Mouse (Mus musculus): ENCODE measurements around the gene Mfsd1. TPM values are rescaled to one million over a fixed set of nuclear protein-coding genes. Genes with fewer than 3 reads are reported as not detected.

The Mfsd1 gene
- total RNA-seq, 1 experiment from 2014 or later: 206 TPM

DNA sequence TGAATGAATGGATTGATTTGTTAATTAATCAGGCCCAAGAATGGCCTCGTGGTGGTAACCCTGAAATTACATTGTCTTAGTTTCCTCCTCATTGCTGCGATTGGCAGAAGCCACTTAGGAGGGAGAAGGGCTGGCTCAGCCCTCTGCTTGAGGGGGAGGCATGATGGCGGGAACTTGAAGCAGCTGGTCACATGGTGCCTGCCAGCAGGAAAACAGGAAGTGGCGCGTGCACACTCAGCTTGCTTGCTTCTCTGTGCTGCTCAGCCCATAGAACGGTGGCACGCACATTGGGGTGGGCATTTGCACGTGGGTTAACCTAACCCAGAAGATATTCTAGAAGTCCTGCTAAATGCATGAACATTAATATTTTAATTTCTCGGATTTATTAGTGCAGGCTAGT is 4.9 kb downstream of the Mfsd1 start:
- no peak; the same call in 1 of the 2 replicates for ATAC-seq (replicated peaks; ENCODE audit: insufficient number of reproducible peaks, low FRiP score, low TSS enrichment, poor library complexity, severe bottlenecking)

DNA sequence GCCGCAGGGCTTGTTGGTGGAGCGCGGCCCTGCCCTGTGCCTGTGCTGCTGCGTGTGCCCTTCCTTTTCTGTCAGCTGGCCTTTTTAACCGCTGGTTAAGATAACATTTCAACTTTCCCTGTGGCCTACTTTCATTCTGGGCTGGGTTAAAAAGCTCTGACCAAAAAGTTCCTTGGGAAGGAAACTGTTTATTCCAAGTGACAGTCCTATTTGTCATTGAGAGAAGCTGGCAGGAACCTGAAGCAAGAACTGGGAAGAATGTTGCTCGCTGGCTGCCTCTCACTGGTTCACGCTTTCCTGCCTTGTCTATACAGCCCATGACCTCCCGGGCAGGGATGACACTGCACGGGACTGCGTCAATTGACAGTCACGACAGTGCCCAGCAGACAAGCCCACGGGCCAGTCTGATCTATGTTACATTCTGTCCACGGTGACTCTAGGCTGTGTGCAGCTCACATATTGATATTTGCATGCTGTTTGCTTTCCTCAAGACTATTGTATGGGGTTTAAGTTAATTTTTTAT is 19.1 kb downstream of the Mfsd1 start:
- ATAC-seq (replicated peaks; ENCODE audit: insufficient number of reproducible peaks, low FRiP score, low TSS enrichment, poor library complexity, severe bottlenecking): no peak

DNA sequence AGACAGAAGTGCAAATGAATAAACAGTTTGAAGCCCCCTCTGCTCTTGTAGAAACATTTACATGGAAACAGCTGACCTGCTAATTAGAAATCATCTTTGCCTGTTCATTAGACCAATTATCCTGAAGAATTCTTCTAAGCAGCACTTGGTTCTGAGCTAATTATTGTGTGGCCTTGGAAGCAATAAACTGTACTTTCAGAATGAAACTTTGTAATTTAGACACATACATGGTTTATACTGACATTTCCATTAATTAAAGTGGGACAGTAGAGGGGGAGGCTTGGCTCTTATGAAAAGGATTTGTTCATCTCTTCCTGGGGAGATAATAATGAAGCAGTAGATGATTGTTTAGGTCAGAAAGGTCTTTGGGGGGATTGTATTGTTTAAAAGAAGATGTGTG is 35.7 kb downstream of the Mfsd1 start:
- ATAC-seq (replicated peaks; ENCODE audit: insufficient number of reproducible peaks, low FRiP score, low TSS enrichment, poor library complexity, severe bottlenecking): no peak

DNA sequence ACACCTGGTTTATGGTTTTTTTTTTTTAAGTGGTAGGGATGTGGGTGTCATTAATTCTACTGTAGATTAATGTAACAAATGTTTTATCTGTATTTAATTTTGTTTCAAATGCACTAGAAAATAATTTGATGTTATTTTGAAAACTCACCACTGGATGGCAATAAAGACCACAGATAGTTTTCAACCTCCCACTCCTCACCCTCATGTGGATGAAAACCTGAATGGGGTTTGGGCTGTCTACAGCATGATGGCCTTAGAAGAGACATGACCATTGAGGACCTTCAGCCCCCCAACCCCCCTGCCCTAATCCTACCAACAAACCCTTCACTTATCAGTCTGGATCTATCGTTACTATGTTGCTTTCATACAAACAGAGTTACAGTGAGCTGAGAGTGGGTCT is 42.1 kb downstream of the Mfsd1 start:
- no peak for ATAC-seq (replicated peaks; ENCODE audit: insufficient number of reproducible peaks, low FRiP score, low TSS enrichment, poor library complexity, severe bottlenecking)

DNA sequence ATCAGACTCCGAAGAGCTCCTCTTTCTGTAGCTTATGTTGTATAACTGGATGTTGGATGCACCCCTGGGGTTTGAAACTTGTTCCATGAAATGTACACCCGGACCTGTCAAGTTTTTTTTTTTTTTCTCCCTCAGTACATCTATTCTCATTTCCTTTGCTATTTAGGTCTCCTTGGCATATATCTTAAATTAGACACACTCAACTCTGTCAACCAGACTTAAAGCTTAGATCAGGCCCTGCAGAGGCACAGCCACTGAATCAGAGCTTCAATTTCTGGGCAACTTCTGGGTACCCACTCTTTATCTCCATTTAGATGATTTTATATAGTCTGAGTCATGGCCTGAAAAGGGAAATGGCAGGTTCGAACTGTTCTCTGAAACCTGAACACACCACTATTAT is 60.6 kb downstream of the Mfsd1 start:
- no peak for ATAC-seq (replicated peaks; ENCODE audit: insufficient number of reproducible peaks, low FRiP score, low TSS enrichment, poor library complexity, severe bottlenecking)

DNA sequence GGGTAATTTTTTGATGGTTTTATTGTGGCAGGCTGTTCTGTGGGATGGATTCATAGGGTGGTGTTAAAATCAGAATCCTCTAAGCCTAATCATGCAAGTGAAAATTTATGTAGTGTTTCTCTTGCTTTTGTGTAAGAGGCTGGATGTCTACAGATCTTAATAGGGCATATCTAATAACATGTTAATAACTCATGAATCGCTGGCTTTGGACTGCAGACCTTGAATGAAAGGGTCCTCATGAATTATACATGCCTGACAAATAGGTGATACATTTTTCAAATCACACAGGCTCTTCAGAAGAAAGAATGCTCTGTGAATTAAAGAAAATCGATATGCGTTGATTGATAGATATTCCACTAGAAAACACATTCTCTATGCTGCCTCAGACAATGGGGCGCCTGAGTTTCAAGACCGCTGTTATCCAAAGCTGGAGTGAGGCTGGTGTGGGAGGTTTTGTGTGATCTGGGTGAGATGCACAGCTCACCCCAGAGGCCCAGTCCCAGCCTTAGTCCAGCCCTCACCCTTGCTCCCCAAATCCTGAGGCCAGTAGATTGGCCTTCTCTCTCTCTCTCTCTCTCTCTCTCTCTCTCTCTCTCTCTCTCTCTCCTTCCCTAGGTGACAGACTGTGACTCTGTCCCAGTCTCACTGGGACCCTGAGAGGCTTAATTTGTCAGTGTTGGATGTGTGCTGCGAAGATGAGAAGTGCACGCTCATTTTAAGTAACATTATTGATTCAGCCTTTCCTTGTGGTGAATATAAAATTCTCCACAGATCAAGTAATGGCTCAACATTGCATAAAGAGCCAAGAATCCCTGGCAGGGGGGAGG is 63.3 kb downstream of the Mfsd1 start:
- no peak for ATAC-seq (replicated peaks; ENCODE audit: insufficient number of reproducible peaks, low FRiP score, low TSS enrichment, poor library complexity, severe bottlenecking)

Other genes with a start within 250 kb of the Mfsd1 start
- gene Mlf1, start 208.6 kb upstream of the Mfsd1 start, total RNA-seq (2017): 0.32 to 0.39 TPM in 2 of 3 replicates, not detected in the other
- gene Gm17402, start 207.6 kb upstream of the Mfsd1 start, total RNA-seq (2017): not detected in 3 replicates
- gene Gfm1, start 152.6 kb upstream of the Mfsd1 start, total RNA-seq (2017): 21.0 to 39.6 TPM (median 28.6 TPM) in 3 replicates
- 1.7 to 5.0 TPM (median 2.9 TPM) in 3 replicates for gene Lxn, start 118.8 kb upstream of the Mfsd1 start, total RNA-seq (2017)
- gene Rarres1, start 67.2 kb upstream of the Mfsd1 start, total RNA-seq (2017): not detected in 3 replicates